Mouse (Mus musculus): ENCODE results near the gene Plp1.

The Plp1 gene

GRCm38 (mm10) chrX:136822371-136822770 lies at the start of gene Plp1:
Gene Plp1, plus strand, starts transcription at chrX:136822671.
- no peak for DNase-seq (ENCODE audit: low read depth, low spot score)

- no peak for DNase-seq (ENCODE audit: low read depth, low spot score)
Measured at GRCm38 (mm10) chrX:136773035-136773434, 49.4 kb upstream of the Plp1 start.

DNA sequence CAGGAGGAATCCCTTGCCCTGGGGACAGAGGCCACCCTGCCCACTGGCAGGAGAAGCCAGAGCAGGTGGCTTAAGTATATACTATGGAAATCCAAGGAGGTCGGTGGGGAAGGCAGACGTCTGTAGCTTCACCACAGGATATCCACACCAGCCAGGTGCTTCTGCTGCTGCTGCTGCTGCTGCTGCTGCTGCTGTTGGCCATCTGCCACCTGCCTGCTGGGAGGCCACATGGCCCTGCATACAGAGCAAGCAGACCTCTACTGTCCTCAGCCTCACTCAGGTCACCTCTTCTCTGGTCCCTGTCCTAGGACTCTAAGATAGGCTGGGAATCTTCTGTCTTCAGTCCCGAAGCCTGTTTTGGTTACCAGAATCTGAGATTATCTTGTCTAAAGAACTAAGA lies 44.4 kb upstream of the Plp1 start:
- DNase-seq (ENCODE audit: low read depth, low spot score), result no peak

DNA sequence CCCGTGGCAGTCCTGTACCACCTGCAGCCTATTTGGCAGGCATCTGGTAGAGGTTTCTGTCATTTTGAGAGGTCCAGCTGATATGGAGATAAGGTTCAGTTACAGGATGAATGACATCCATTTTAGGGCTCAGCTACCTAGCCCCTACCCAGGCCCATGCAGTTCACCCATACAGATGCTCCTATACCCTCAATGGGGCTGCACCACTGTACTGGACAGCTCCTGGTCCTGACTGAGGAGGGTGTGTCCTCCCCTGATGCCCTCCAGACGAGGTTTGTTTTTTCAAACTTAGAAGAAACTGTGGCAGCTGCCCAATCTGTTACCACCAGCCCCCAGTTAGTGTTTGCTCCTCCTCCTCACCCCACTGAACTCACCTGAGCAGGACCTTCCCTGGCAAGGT lies 43.2 kb upstream of the Plp1 start:
- DNase-seq (ENCODE audit: low read depth, low spot score), result no peak

DNA sequence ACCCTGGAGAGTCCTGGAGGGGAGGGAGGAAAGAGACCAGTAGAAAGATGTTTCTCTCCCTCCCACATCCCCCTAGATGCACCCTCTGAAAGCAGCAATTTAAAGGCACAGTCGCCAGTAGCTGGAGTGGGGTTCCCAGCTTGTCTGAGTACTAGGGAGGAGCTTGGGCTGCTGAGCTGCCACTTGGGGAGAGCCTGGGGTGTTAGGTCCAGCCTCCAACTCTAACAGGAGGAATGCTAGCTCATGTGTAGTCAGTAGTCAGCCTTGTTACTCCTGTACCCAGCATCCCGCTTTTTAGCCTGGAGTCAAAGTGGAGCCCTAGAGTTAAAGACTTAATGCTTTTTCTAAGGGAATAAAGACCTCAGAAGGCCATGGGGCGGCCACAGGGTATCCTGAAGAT lies 42.4 kb upstream of the Plp1 start, which contains the start of gene Glra4:
Gene Glra4 (minus strand): TSS at position 101 of the 400 bp plus-strand sequence.
- no peak for DNase-seq (ENCODE audit: low read depth, low spot score)

DNA sequence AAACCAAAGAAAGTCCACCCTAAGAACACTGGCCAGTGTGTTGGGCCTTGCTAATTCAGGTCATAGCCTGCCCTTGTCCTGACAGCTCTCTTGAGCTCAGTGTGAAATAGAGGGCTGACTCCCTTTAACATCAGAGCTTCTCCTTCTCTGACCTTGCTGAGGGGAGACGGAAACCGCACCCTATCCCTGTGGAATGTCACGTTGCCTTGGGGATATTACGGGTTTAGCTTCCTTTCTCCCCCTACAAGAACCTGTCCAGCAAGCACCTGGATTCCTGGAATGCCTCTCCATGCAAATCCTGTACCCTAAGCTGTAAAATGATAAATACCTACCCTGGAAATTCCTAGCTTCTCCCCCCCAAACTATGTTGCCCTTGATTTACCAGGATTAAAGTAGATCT lies 33.0 kb upstream of the Plp1 start:
- DNase-seq (ENCODE audit: low read depth, low spot score), result no peak

- DNase-seq (ENCODE audit: low read depth, low spot score), result no peak
Measured at GRCm38 (mm10) chrX:136797223-136797622, 25.2 kb upstream of the Plp1 start.

DNA sequence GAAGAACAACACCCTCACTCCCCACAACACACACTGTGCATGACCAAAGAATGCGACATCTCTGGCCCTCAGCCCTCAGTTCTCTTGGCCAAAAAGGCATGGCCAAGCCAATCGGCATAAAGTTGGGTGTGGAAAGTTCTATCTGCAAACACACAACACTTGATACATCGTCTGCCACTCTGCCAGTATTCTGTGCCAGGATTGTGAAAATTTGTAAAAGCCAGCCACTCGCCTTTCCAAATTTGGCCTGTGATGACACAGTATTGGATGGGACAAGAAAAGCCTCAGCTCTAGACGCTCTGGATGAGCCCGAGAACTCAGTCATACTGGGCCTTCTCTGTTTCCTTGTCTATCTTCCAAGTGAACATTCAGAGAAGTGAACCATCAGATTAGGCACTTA lies 2.7 kb upstream of the Plp1 start:
- DNase-seq (ENCODE audit: low read depth, low spot score), result no peak

DNA sequence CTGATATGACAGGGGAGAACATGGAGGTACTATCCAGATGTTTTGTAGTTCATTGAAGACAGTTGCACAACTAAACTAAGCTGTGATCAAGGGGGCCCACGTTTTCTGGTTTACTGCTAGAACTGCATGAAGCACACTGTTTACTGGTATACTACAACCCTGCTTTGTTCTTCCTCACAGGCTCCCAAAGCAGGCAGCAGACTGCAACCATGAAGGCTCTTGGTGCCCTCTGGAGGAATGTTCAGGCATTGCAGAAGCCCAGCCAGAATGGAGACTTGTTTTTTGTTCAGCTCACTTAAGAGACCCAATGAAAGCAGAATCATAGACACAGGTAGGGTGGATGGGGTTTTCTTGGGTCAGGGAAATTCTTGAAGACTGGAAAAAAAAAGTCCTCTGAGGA lies 2.2 kb upstream of the Plp1 start:
- peak; percentile 40 for DNase-seq (ENCODE audit: low read depth, low spot score)

- DNase-seq (ENCODE audit: low read depth, low spot score), result no peak
Measured at GRCm38 (mm10) chrX:136825016-136825415, 2.5 kb downstream of the Plp1 start.

DNA sequence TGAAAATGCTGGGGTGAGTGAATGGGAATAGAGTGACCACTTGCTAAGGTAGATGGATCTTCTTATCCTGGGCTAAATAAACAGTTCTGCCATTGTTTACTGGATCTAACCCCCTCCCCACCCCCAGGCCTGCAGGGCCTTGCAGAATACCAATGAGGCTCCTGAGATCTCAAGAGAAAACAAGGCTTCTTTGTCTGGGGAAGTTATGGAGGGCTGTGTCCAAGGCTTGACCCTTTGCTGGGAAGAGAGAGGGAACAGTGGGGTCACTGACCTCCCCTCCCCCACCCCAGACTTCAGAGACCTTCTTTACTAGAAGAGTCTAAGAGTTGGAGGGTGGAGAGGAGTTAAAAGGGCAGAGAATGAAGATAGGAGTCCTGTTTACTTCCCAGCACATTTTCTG lies 6.1 kb downstream of the Plp1 start:
- DNase-seq (ENCODE audit: low read depth, low spot score), result no peak

DNA sequence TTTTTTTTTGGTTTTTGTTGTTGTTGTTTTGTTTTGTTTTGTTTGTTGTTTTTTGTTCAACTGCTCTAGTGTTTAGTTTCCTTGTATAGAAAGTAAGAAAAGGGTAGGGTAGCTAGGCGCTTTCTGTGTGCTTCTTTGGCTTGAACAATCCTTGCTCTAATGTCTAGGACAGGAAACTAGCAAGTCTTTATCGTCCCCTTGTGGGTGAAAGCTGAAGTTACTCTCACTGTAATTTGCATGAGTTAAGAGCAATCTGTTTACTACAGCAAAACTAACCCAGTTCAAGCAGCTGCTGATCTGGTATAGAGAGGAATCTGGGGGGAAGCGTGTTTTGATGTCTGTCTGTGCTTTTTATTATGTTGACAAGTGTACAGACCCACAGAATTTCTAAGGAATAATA lies 27.8 kb downstream of the Plp1 start:
- DNase-seq (ENCODE audit: low read depth, low spot score), result no peak

- peak; percentile 7 for DNase-seq (ENCODE audit: low read depth, low spot score)
Measured at GRCm38 (mm10) chrX:136868061-136869040, 45.9 kb downstream of the Plp1 start, which contains the start of gene Rab9b. Gene Rab9b, minus strand, starts transcription at chrX:136868755.

Data from embryo, embryonic 11.5 days (tissue).